Mouse (Mus musculus): ENCODE results near the gene Tex11.

GRCm38 (mm10) chrX:100814139-100814538 lies 245.3 kb downstream of the Tex11 start:
- TF ChIP-seq EP300 (IDR thresholded peaks at IDR 0.05; ENCODE audit: low read depth), result no peak
- no peak for TF ChIP-seq CTCF (IDR thresholded peaks at IDR 0.05; ENCODE audit: low read depth)
